Mouse (Mus musculus): ENCODE measurements around the gene Hoxd8. TPM values are rescaled to one million over a fixed set of nuclear protein-coding genes. Genes with fewer than 3 reads are reported as not detected.

Hoxd8 gene
- total RNA-seq, 2 experiments from 2014 or later = not detected

- Histone ChIP-seq H3K27ac (no peak overlapping the region), H3K4me3 (no peak overlapping the region)
- TF ChIP-seq CTCF (IDR thresholded peaks at IDR 0.05) = no peak
- no peak for DNase-seq (ENCODE audit: extremely low spot score in 1 of 2, low spot score in 2 of 2)
- intact Hi-C loops (cut with DNase I) = loop anchor here (10.0 kb wide), 1 partner anchor 1421 kb away; the partner anchor contains the start of gene Sp9
These were observed 8.5 kb upstream of the Hoxd8 start for GRCm38 (mm10) chr2:74695813-74696430.

- Histone ChIP-seq H3K4me3 (no peak overlapping the region), H3K27ac (no peak overlapping the region)
- DNase-seq (ENCODE audit: extremely low spot score in 1 of 2, low spot score in 2 of 2) = no peak
- intact Hi-C loops (cut with DNase I) = loop anchor here (10.0 kb wide), 1 partner anchor 1422 kb away; the partner anchor contains the start of gene Sp9
- no peak for TF ChIP-seq CTCF (IDR thresholded peaks at IDR 0.05)
These were observed 7.7 kb upstream of the Hoxd8 start for GRCm38 (mm10) chr2:74696442-74697335.

GRCm38 (mm10) chr2:74697567-74698121 is 6.8 kb upstream of the Hoxd8 start, which contains the start of gene Hoxd9:
Gene Hoxd9 (plus strand): TSS chr2:74697727.
- no peak within 1 kb of the TSS for H3K27ac ChIP-seq
- no peak; the same call in 1 of the 2 replicates for TF ChIP-seq CTCF (IDR thresholded peaks at IDR 0.05)
- intact Hi-C loops (cut with DNase I) = loop anchor here (10.0 kb wide), 1 partner anchor 1423 kb away; the partner anchor contains the start of gene Sp9
- 0 out of 2 replicates have a peak within 1 kb of the TSS, but pooled peaks have one; percentile 1 for H3K4me3 ChIP-seq
- DNase-seq (ENCODE audit: extremely low spot score in 1 of 2, low spot score in 2 of 2) = no peak

- intact Hi-C loops (cut with DNase I) = loop anchor here (10.0 kb wide), 1 partner anchor 1424 kb away; the partner anchor contains the start of gene Sp9
- no peak for TF ChIP-seq CTCF (IDR thresholded peaks at IDR 0.05)
- no peak for DNase-seq (ENCODE audit: extremely low spot score in 1 of 2, low spot score in 2 of 2)
- Histone ChIP-seq H3K27ac (no peak overlapping the region), H3K4me3 (no peak overlapping the region)
These were observed 6.0 kb upstream of the Hoxd8 start for GRCm38 (mm10) chr2:74698201-74699052.

- Histone ChIP-seq H3K4me3 (no peak overlapping the region), H3K27ac (no peak overlapping the region)
- intact Hi-C loops (cut with DNase I) = loop anchor here (10.0 kb wide), 1 partner anchor 1424 kb away; the partner anchor contains the start of gene Sp9
- no peak for DNase-seq (ENCODE audit: extremely low spot score in 1 of 2, low spot score in 2 of 2)
- TF ChIP-seq CTCF (IDR thresholded peaks at IDR 0.05) = no peak
These were observed 5.4 kb upstream of the Hoxd8 start for GRCm38 (mm10) chr2:74699053-74699430.

GRCm38 (mm10) chr2:74699664-74700545 is 4.5 kb upstream of the Hoxd8 start:
- TF ChIP-seq CTCF (IDR thresholded peaks at IDR 0.05) = no peak
- no peak overlapping the region for H3K27ac ChIP-seq
- intact Hi-C loops (cut with DNase I) = loop anchor here (5.0 to 10.0 kb wide), 6 partner anchors 262 to 1425 kb away; partner anchors contain the start of gene Sp9
- DNase-seq (ENCODE audit: extremely low spot score in 1 of 2, low spot score in 2 of 2) = no peak
- no peak overlapping the region for H3K4me3 ChIP-seq

- no peak for DNase-seq (ENCODE audit: extremely low spot score in 1 of 2, low spot score in 2 of 2)
- H3K27ac ChIP-seq = no peak overlapping the region
- no peak for TF ChIP-seq CTCF (IDR thresholded peaks at IDR 0.05)
- intact Hi-C loops (cut with DNase I) = loop anchor here (5.0 to 10.0 kb wide), 5 partner anchors 262 to 724 kb away; no protein-coding TSS in a partner anchor
- H3K4me3 ChIP-seq = no peak overlapping the region
These were observed 3.8 kb upstream of the Hoxd8 start for GRCm38 (mm10) chr2:74700546-74701112.

DNA sequence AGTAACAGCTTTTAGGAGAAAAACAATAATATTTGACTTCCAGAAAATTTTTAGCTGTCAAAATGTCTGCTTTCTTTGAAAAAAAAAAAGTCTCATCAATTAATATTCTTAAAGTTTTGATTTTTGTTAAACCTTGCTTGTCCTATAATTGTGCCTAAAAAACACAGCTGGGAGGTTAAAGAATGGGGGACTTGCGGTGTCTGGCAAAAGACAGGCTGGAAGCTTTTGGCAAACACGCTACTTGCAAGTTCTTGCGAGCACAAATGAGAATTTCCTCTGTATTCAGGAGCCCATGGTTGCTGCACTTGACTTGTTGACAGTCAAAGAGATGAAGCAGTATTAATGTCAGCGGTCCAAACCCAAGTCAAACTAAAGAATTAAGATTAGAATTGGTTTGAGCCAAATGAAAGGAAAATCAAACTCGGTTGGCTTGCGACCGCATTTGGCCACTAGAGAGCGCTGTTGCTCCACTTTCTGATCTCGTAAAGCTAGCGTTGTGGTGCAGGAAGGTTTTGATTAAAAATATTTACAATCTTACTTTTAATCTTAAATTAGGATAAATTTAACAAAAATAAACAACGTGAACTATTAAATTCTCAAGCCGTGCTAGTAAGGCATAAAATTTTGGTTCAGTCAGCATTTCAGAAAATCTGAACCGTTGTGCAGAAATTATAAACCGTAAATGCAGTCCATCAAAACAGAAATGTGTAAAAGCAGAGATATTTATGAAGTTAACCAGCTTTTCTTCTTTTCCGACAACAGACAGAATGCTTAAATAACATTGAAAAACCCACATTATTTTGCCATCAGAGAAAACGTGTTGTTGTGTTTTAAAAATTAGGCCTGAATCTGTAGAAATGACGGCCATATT is 2.2 kb upstream of the Hoxd8 start:
- H3K27ac ChIP-seq = no peak overlapping the region
- intact Hi-C loops (cut with DNase I) = loop anchor here (1.0 to 10.0 kb wide), 7 partner anchors 260 to 888 kb away; no protein-coding TSS in a partner anchor
- TF ChIP-seq CTCF (IDR thresholded peaks at IDR 0.05) = peak; percentile 93

DNA sequence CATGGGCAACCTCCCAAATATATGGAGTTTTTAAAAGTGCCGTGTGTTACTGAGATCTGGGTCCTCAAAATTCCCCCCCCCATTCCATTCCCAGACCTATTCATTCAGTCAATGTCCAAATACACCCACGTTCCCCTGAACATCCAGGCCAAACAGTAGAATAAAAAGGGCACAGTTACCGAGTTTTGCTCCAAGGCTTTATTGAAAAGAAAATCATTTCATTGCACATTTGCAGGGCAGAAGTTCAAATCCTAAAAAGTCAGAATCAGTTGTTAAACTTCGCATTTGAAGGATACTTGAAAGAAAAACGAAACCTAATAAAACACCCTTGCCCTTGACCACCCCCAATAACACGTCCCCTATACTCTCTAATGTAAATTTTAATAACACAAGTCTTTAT is 1.6 kb upstream of the Hoxd8 start:
- H3K27ac ChIP-seq = no peak overlapping the region
- no peak for TF ChIP-seq CTCF (IDR thresholded peaks at IDR 0.05)
- DNase-seq (ENCODE audit: extremely low spot score in 1 of 2, low spot score in 2 of 2) = no peak
- intact Hi-C loops (cut with DNase I) = loop anchor here (1.0 to 10.0 kb wide), 7 partner anchors 259 to 887 kb away; no protein-coding TSS in a partner anchor
- H3K4me3 ChIP-seq = no peak overlapping the region

More for the DNA sequence above, 2.2 kb upstream of the Hoxd8 start:
- peak; percentile 69 to 83 for DNase-seq (ENCODE audit: extremely low spot score in 1 of 2, low spot score in 2 of 2)
- no peak overlapping the region for H3K4me3 ChIP-seq
